Mouse (Mus musculus) limb, embryonic 14.5 days (tissue): ENCODE results near the gene Bmp8b. TPM values are rescaled to one million over a fixed set of nuclear protein-coding genes. Genes with fewer than 3 reads are reported as not detected.
"Not testable (repeated sequence)": the region's sequence is repeated elsewhere in the genome, so short reads cannot be mapped to it uniquely, and the experiment has no call there.

Experiments
- ATAC-seq: fragments of 200-750 bp; cut with Nextera tagmentation; 2 replicates; pipeline ENCODE4 v1.8.0; 2017; ENCODE audit warnings: low read depth, moderate number of reproducible peaks, moderate TSS enrichment; ENCODE audit not compliant: low FRiP score
- DNase-seq: peaks from one replicate; pipeline ENCODE4 v3.0.0-alpha.2; 2015; ENCODE audit warnings: low spot score
- H3K27ac ChIP-seq: fragments of 300-500 bp; sonication (generic); replicated peaks from 2 replicates; pipeline ENCODE4 v1.5.1; 2014; ENCODE audit warnings: low read depth, mild to moderate bottlenecking, low read length, moderate library complexity, mixed read lengths
- H3K27me3 ChIP-seq: fragments of 300-500 bp; sonication (generic); 2 replicates; pipeline ENCODE4 v1.6.1; 2014; ENCODE audit warnings: low read length, mixed read lengths; ENCODE audit not compliant: control insufficient read depth, insufficient read depth
- H3K36me3 ChIP-seq: fragments of 300-500 bp; sonication (generic); 2 replicates; pipeline ENCODE4 v1.6.1; 2014; ENCODE audit warnings: mild to moderate bottlenecking, low read length, moderate library complexity, mixed read lengths; ENCODE audit not compliant: control insufficient read depth, insufficient read depth
- H3K4me1 ChIP-seq: fragments of 300-500 bp; sonication (generic); 2 replicates; pipeline ENCODE4 v1.6.1; 2014; ENCODE audit warnings: antibody characterized with exemption, low read length, mixed read lengths; ENCODE audit not compliant: control insufficient read depth, insufficient read depth
- H3K4me2 ChIP-seq: fragments of 300-500 bp; sonication (generic); replicated peaks from 2 replicates; pipeline ENCODE4 v1.6.1; 2014; ENCODE audit warnings: low read depth, mild to moderate bottlenecking, low read length, moderate library complexity; ENCODE audit not compliant: severe bottlenecking
- H3K4me3 ChIP-seq: fragments of 300-500 bp; sonication (generic); replicated peaks from 2 replicates; pipeline ENCODE4 v1.5.1; 2014; ENCODE audit warnings: low read length
- H3K9ac ChIP-seq: fragments of 300-500 bp; sonication (generic); 2 replicates; pipeline ENCODE4 v1.6.1; 2014; ENCODE audit warnings: mild to moderate bottlenecking, low read depth, low read length, moderate library complexity; ENCODE audit not compliant: severe bottlenecking
- H3K9me3 ChIP-seq: fragments of 300-500 bp; sonication (generic); 2 replicates; pipeline ENCODE4 v1.6.1; 2016; ENCODE audit warnings: low read length; ENCODE audit not compliant: control insufficient read depth
- POLR2A ChIP-seq: fragments of 200-500 bp; IDR thresholded peaks from 2 replicates; pipeline ENCODE4 v1.8.0; 2012; ENCODE audit warnings: inconsistent platforms, mild to moderate bottlenecking, moderate library complexity, borderline replicate concordance; ENCODE audit not compliant: insufficient read depth, insufficient read length; ENCODE audit errors: extremely low read depth
- WGBS: fragments of 180-500 bp; shearing (Covaris S2); extraction: QIAGEN DNeasy Blood & Tissue Kit; methylation state at CpG from one replicate; pipeline ENCODE4 v1.1.7; 2014; 5-methylcytosine and 5-hydroxymethylcytosine counted together
- polyA plus RNA-seq, 2 experiments: library from polyadenylated mRNA; depleted of rRNA in 1 of 2; stranded (reverse) in 1 of 2; unstranded in 1 of 2; fragments of >200 nt; fragmentation: Nextera tagmentation in 1 of 2; extraction: Ambion mirVana in 1 of 2; gene quantifications; 2 replicates each; pipeline versions ENCODE4 v1.2.1 to v1.2.3; 2012 to 2014

Gene Bmp8b
- polyA plus RNA-seq, 2 experiments: 1.3 to 1.5 TPM

- ATAC-seq (no peak), DNase-seq (no peak)
- 79% methylated on average over 8 of the region's 8 CpGs for WGBS
- Histone ChIP-seq H3K27ac (no peak overlapping the region), H3K4me3 (no peak overlapping the region), H3K9me3 (no peaks in the 10 kb centered on the region), H3K4me2 (no peak overlapping the region), H3K27me3 (0 out of 2 replicates have a peak, but pooled peaks cover under 1% of the 10 kb centered on the region), H3K9ac (no peak overlapping the region), H3K4me1 (no peaks in the 10 kb centered on the region), H3K36me3 (no peaks in the 10 kb centered on the region)
- TF ChIP-seq POLR2A: no peak
These were observed 7.3 kb downstream of the Bmp8b start for GRCm38 (mm10) chr4:123112216-123112764.

- H3K4me1 ChIP-seq, H3K9me3 ChIP-seq, H3K27ac ChIP-seq, H3K4me3 ChIP-seq, H3K4me2 ChIP-seq, H3K27me3 ChIP-seq, DNase-seq, ATAC-seq, H3K36me3 ChIP-seq, H3K9ac ChIP-seq: not testable (repeated sequence)
- 86% methylated on average over 4 of the region's 4 CpGs for WGBS
These were observed 9.7 kb downstream of the Bmp8b start for GRCm38 (mm10) chr4:123114651-123115050.

GRCm38 (mm10) chr4:123116011-123116410 lies 11.0 kb downstream of the Bmp8b start, which contains the start of gene Oxct2b:
Oxct2b (plus strand) TSS chr4:123116266.
- Histone ChIP-seq H3K4me2 (peak within 1 kb of the TSS; percentile 52), H3K36me3 (no peaks in the 10 kb centered on the region), H3K9me3 (no peaks in the 10 kb centered on the region), H3K27ac (no peak within 1 kb of the TSS), H3K27me3 (no peaks in the 10 kb centered on the region; the same call in 1 of the 2 replicates), H3K4me1 (no peaks in the 10 kb centered on the region), H3K9ac (0 out of 2 replicates have a peak within 1 kb of the TSS, but pooled peaks have one; percentile 41), H3K4me3 (peak within 1 kb of the TSS; percentile 33)
- no peak for DNase-seq
- peak; percentile 36; the same call in 1 of the 2 replicates for ATAC-seq
- TF ChIP-seq POLR2A: no peak
- WGBS: 13% methylated on average over 22 of the region's 22 CpGs

GRCm38 (mm10) chr4:123116640-123117039 lies 11.7 kb downstream of the Bmp8b start:
- H3K4me1 ChIP-seq, H3K36me3 ChIP-seq, DNase-seq, H3K9ac ChIP-seq, H3K27me3 ChIP-seq, H3K27ac ChIP-seq, H3K9me3 ChIP-seq: not testable (repeated sequence)
- ATAC-seq: peak; percentile 16; the same call in 1 of the 2 replicates
- H3K4me2 ChIP-seq: peak overlapping the region; percentile 52
- 28% methylated on average over 19 of the region's 42 CpGs for WGBS
- peak overlapping the region; percentile 33 for H3K4me3 ChIP-seq

- Histone ChIP-seq H3K27ac (no peak overlapping the region), H3K9me3 (no peaks in the 10 kb centered on the region), H3K36me3 (peaks cover 9% of the 10 kb centered on the region), H3K4me2 (no peak overlapping the region), H3K4me3 (no peak overlapping the region), H3K9ac (no peak overlapping the region), H3K4me1 (no peaks in the 10 kb centered on the region), H3K27me3 (no peaks in the 10 kb centered on the region; the same call in 1 of the 2 replicates)
- TF ChIP-seq POLR2A: no peak
- ATAC-seq (no peak), DNase-seq (no peak)
- 79% methylated on average over 2 of the region's 2 CpGs for WGBS
These were observed 16.3 kb downstream of the Bmp8b start for GRCm38 (mm10) chr4:123121286-123121685.

DNA sequence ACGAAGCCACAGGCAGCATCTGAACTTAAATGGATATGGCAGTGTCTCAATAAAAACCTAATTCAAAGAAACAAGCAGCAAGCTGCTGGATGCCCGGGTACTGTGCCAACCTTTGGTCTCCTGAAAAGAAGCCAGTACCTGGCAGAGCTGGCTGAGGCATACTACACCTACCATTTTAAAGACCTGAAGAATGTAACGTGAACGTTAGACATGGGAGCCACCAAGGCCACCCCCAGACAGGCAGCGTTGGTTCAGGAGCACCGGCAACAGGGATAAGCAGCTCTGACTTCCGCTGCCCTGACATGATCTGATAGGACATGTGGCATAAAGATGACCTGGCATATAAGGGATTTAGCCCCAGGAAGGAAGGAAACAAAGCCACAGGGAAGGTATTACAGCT lies 21.7 kb downstream of the Bmp8b start:
- DNase-seq: no peak
- no peaks in the 10 kb centered on the region for H3K4me1 ChIP-seq
- no peaks in the 10 kb centered on the region for H3K27me3 ChIP-seq
- 94% methylated on average over 7 of the region's 7 CpGs for WGBS
- H3K4me2 ChIP-seq: no peak overlapping the region
- no peaks in the 10 kb centered on the region for H3K9me3 ChIP-seq
- ATAC-seq: no peak
- H3K4me3 ChIP-seq: no peak overlapping the region
- H3K36me3 ChIP-seq: peaks cover 60% of the 10 kb centered on the region
- TF ChIP-seq POLR2A: no peak
- no peak overlapping the region for H3K9ac ChIP-seq
- no peak overlapping the region for H3K27ac ChIP-seq
